In genomic region chr15:79432892-79433291, GRCm38 (mm10) we compare ENCODE assay signal across 8 mouse cellular contexts. TPM values are rescaled to one million over a fixed set of nuclear protein-coding genes. Genes with fewer than 3 reads are reported as not detected.
DNase-seq lines count a peak whose midpoint lies in the region; ATAC-seq and TF ChIP-seq lines count a peak whose summit lies in the region.

No protein-coding gene starts in this region.

- intact Hi-C loops in gastrocnemius, adult 2 months (cut with DNase I), result no loop called here

- peak overlapping the region; percentile 24 for H3K4me2 ChIP-seq in intestine, embryonic 14.5 days (ENCODE audit: low read length)
- H3K4me2 ChIP-seq in liver, embryonic 13.5 days, result peak overlapping the region; percentile 43
- no peak overlapping the region for H3K4me2 ChIP-seq in forebrain, embryonic 11.5 days (ENCODE audit: low read depth, low read length, severe bottlenecking)

- no peak for TF ChIP-seq CTCF in gastrocnemius, adult 2 months (IDR thresholded peaks at IDR 0.05)

- 0 out of 2 replicates have a peak, but pooled peaks cover 3% of the 10 kb centered on the region for H3K9me3 ChIP-seq in intestine, embryonic 14.5 days (ENCODE audit: control insufficient read depth, low read length)
- H3K9me3 ChIP-seq in liver, embryonic 13.5 days (replicated peaks), result no peaks in the 10 kb centered on the region
- no peaks in the 10 kb centered on the region for H3K9me3 ChIP-seq in forebrain, embryonic 11.5 days (ENCODE audit: control insufficient read depth, low read length)

- H3K36me3 ChIP-seq in intestine, embryonic 14.5 days (ENCODE audit: control insufficient read depth, insufficient read depth, low read length), result peaks cover 73% of the 10 kb centered on the region
- H3K36me3 ChIP-seq in liver, embryonic 13.5 days, result peaks cover 15% of the 10 kb centered on the region
- peaks cover 36% of the 10 kb centered on the region for H3K36me3 ChIP-seq in forebrain, embryonic 11.5 days (ENCODE audit: control insufficient read depth, insufficient read depth, low read length)

- H3K4me3 ChIP-seq in gastrocnemius, adult 2 months, result peak overlapping the region; percentile 44
- no peak overlapping the region for H3K4me3 ChIP-seq in intestine, embryonic 14.5 days (ENCODE audit: low read depth, low read length)
- H3K4me3 ChIP-seq in liver, embryonic 13.5 days (replicated peaks), result peak overlapping the region; percentile 21; the same call in 1 of the 2 replicates
- no peak overlapping the region for H3K4me3 ChIP-seq in forebrain, embryonic 11.5 days (ENCODE audit: low read depth, low read length)

- ATAC-seq in granulocyte monocyte progenitor cell, adult 5-6 weeks (replicated peaks; ENCODE audit: poor library complexity, severe bottlenecking), result peak; percentile 75
- peak; percentile 63 for ATAC-seq in intestine, embryonic 14.5 days (replicated peaks; ENCODE audit: low FRiP score, low TSS enrichment, low read depth)
- peak; percentile 22; the same call in 1 of the 2 replicates for ATAC-seq in liver, embryonic 13.5 days (ENCODE audit: low read depth)
- ATAC-seq in monocyte, adult 5-6 weeks (replicated peaks; ENCODE audit: insufficient number of reproducible peaks, low FRiP score, low TSS enrichment, poor library complexity, severe bottlenecking), result peak; percentile 64
- no peak for ATAC-seq in forebrain, embryonic 11.5 days (replicated peaks; ENCODE audit: low FRiP score)

- peaks cover 36% of the 10 kb centered on the region for H3K4me1 ChIP-seq in intestine, embryonic 14.5 days (replicated peaks; ENCODE audit: control insufficient read depth, insufficient read depth, low read length)
- H3K4me1 ChIP-seq in liver, embryonic 13.5 days (replicated peaks), result peaks cover 54% of the 10 kb centered on the region
- H3K4me1 ChIP-seq in forebrain, embryonic 11.5 days (replicated peaks; ENCODE audit: control insufficient read depth, insufficient read depth, low read length), result no peaks in the 10 kb centered on the region; the same call in 1 of the 2 replicates

- H3K27me3 ChIP-seq in intestine, embryonic 14.5 days (replicated peaks; ENCODE audit: control insufficient read depth, insufficient read depth, low read length), result no peaks in the 10 kb centered on the region
- no peaks in the 10 kb centered on the region for H3K27me3 ChIP-seq in liver, embryonic 13.5 days
- no peaks in the 10 kb centered on the region for H3K27me3 ChIP-seq in forebrain, embryonic 11.5 days (ENCODE audit: control insufficient read depth, insufficient read depth, low read length)

- WGBS in intestine, embryonic 14.5 days, result 31% methylated on average over 21 of the region's 21 CpGs
- WGBS in liver, embryonic 13.5 days (ENCODE audit: insufficient replicate concordance), result 13% methylated on average over 21 of the region's 21 CpGs
- 66% methylated on average over 21 of the region's 21 CpGs for WGBS in forebrain, embryonic 11.5 days

- no peak overlapping the region for H3K9ac ChIP-seq in intestine, embryonic 14.5 days (ENCODE audit: low read length)
- peak overlapping the region; percentile 6; the same call in 1 of the 2 replicates for H3K9ac ChIP-seq in liver, embryonic 13.5 days
- no peak overlapping the region for H3K9ac ChIP-seq in forebrain, embryonic 11.5 days (ENCODE audit: low read length)

- peak overlapping the region; percentile 69 for H3K27ac ChIP-seq in gastrocnemius, adult 2 months
- peak overlapping the region; percentile 73 for H3K27ac ChIP-seq in intestine, embryonic 14.5 days (ENCODE audit: low read depth)
- peak overlapping the region; percentile 81 for H3K27ac ChIP-seq in liver, embryonic 13.5 days
- no peak overlapping the region for H3K27ac ChIP-seq in forebrain, embryonic 11.5 days (ENCODE audit: low read depth, low read length)

- peak; percentile 56 for DNase-seq in gastrocnemius, adult 2 months
- no peak for DNase-seq in gastrocnemius, postnatal 4 days (ENCODE audit: low spot score in 2 of 2)
- peak; percentile 74 for DNase-seq in intestine, embryonic 14.5 days (ENCODE audit: low spot score)
- DNase-seq in liver, embryonic 13.5 days, result no peak
- DNase-seq in adrenal gland, postnatal 14 days, result no peak
- DNase-seq in forebrain, embryonic 11.5 days (ENCODE audit: low spot score), result no peak

RNA-seq across cellular contexts. Expression of gene Csnk1e, which starts 22.5 kb away (rescaled TPM):
- total RNA-seq in gastrocnemius, adult 2 months (2021), result 10 to 100 TPM; 41.8 to 61.4 TPM
- total RNA-seq in gastrocnemius, postnatal 4 days (2021), result 10 to 100 TPM; 81.1 to 89.2 TPM
- total RNA-seq in granulocyte monocyte progenitor cell, adult 5-6 weeks (2014; fragmentation: Nextera tagmentation), result 63.6 and 79.1 TPM in 2 replicates
- 31.3 and 31.6 TPM in 2 replicates for total RNA-seq in granulocyte monocyte progenitor cell, adult 5-6 weeks (2017)
- 64.4 and 78.1 TPM in 2 replicates for polyA plus RNA-seq in intestine, embryonic 14.5 days (2014; fragmentation: Nextera tagmentation; extraction: Ambion mirVana)
- 10.4 and 11.4 TPM in 2 replicates for polyA plus RNA-seq in liver, embryonic 13.5 days (2015; fragmentation: Nextera tagmentation; extraction: Ambion mirVana)
- total RNA-seq in monocyte, adult 5-6 weeks (2017), result 40.4 to 66.9 TPM (median 49.9 TPM) in 3 replicates
- total RNA-seq in adrenal gland, postnatal 14 days (2021), result 66.7 and 85.8 TPM in 2 replicates
- 209 and 213 TPM in 2 replicates for polyA plus RNA-seq in forebrain, embryonic 11.5 days (2014; fragmentation: Nextera tagmentation; extraction: Ambion mirVana)

RNA-seq across cellular contexts. Expression of gene Tmem184b, which starts 29.5 kb away (rescaled TPM):
- 10 to 100 TPM; 26.1 to 36.7 TPM for total RNA-seq in gastrocnemius, adult 2 months (2021)
- 10 to 100 TPM; 72.4 to 77.4 TPM for total RNA-seq in gastrocnemius, postnatal 4 days (2021)
- 19.7 and 30.2 TPM in 2 replicates for total RNA-seq in granulocyte monocyte progenitor cell, adult 5-6 weeks (2014; fragmentation: Nextera tagmentation)
- 2.6 and 6.4 TPM in 2 replicates for total RNA-seq in granulocyte monocyte progenitor cell, adult 5-6 weeks (2017)
- polyA plus RNA-seq in intestine, embryonic 14.5 days (2014; fragmentation: Nextera tagmentation; extraction: Ambion mirVana), result 53.0 and 56.6 TPM in 2 replicates
- 8.7 and 12.1 TPM in 2 replicates for polyA plus RNA-seq in liver, embryonic 13.5 days (2015; fragmentation: Nextera tagmentation; extraction: Ambion mirVana)
- total RNA-seq in monocyte, adult 5-6 weeks (2017), result 10.6 to 25.9 TPM (median 19.9 TPM) in 3 replicates
- 45.2 and 48.0 TPM in 2 replicates for total RNA-seq in adrenal gland, postnatal 14 days (2021)
- 52.3 and 55.2 TPM in 2 replicates for polyA plus RNA-seq in forebrain, embryonic 11.5 days (2014; fragmentation: Nextera tagmentation; extraction: Ambion mirVana)

Comparison
In these comparisons a context has a peak if more than half of its experiments do, and no peak if none do; other contexts are left out.
1. DNase-seq: peak in gastrocnemius, adult 2 months (single experiment) and intestine, embryonic 14.5 days (single experiment); none in gastrocnemius, postnatal 4 days (0 of 2), liver, embryonic 13.5 days (single experiment), adrenal gland, postnatal 14 days (single experiment) and forebrain, embryonic 11.5 days (single experiment).
2. H3K4me3 ChIP-seq: peak in gastrocnemius, adult 2 months (single experiment) and liver, embryonic 13.5 days (single experiment); none in intestine, embryonic 14.5 days (single experiment) and forebrain, embryonic 11.5 days (single experiment).